Mouse (Mus musculus) forebrain, postnatal 0 days (tissue): ENCODE data around the gene Ovca2. TPM values are rescaled to one million over a fixed set of nuclear protein-coding genes. Genes with fewer than 3 reads are reported as not detected.

ENCODE experiments used
- ATAC-seq: fragments of 200-750 bp; cut with Nextera tagmentation; 2 replicates; pipeline ENCODE4 v1.8.0; 2017; ENCODE audit warnings: mild to moderate bottlenecking, moderate library complexity
- DNase-seq: peaks from one replicate; pipeline ENCODE4 v3.0.0-alpha.2; 2015
- H3K27ac ChIP-seq: fragments of 300-500 bp; sonication (generic); 2 replicates; pipeline ENCODE4 v1.5.1; 2014; ENCODE audit warnings: low read depth, mild to moderate bottlenecking, antibody characterized with exemption, low read length, moderate library complexity, mixed read lengths
- H3K27me3 ChIP-seq: fragments of 300-500 bp; sonication (generic); 2 replicates; pipeline ENCODE4 v1.6.1; 2014; ENCODE audit warnings: mild to moderate bottlenecking, low read length, mixed read lengths; ENCODE audit not compliant: insufficient read depth
- H3K36me3 ChIP-seq: fragments of 300-500 bp; sonication (generic); 2 replicates; pipeline ENCODE4 v1.6.1; 2014; ENCODE audit warnings: mild to moderate bottlenecking, moderate library complexity; ENCODE audit not compliant: insufficient read depth
- H3K4me1 ChIP-seq: fragments of 300-500 bp; sonication (generic); 2 replicates; pipeline ENCODE4 v1.6.1; 2014; ENCODE audit warnings: antibody characterized with exemption; ENCODE audit not compliant: insufficient read depth
- H3K4me2 ChIP-seq: fragments of 300-500 bp; sonication (generic); 2 replicates; pipeline ENCODE4 v1.6.1; 2014; ENCODE audit warnings: low read depth, mild to moderate bottlenecking, moderate library complexity
- H3K4me3 ChIP-seq: fragments of 300-500 bp; sonication (generic); 2 replicates; pipeline ENCODE4 v1.5.1; 2014; ENCODE audit warnings: low read depth, low read length, mixed read lengths
- H3K9ac ChIP-seq: fragments of 300-500 bp; sonication (generic); 2 replicates; pipeline ENCODE4 v1.6.1; 2014; ENCODE audit warnings: mild to moderate bottlenecking
- H3K9me3 ChIP-seq: fragments of 300-500 bp; sonication (generic); 2 replicates; pipeline ENCODE4 v1.6.1; 2016; ENCODE audit warnings: low read length
- CTCF ChIP-seq: sonication (generic); IDR thresholded peaks from 2 replicates; pipeline ENCODE4 v1.5.1; 2016; ENCODE audit warnings: antibody characterized with exemption, control low read depth, low read depth
- WGBS: fragments of 180-500 bp; shearing (Covaris S2); extraction: QIAGEN DNeasy Blood & Tissue Kit; methylation state at CpG from one replicate; pipeline ENCODE4 v1.1.7; 2014; 5-methylcytosine and 5-hydroxymethylcytosine counted together
- polyA plus RNA-seq: library from polyadenylated mRNA; unstranded; fragments of >200 nt; fragmentation: Nextera tagmentation; extraction: Ambion mirVana; gene quantifications from 2 replicates; pipeline ENCODE4 v1.2.1, GENCODE M21; 2015
- total RNA-seq: library from RNA; depleted of rRNA; stranded (reverse); fragments of >200 nt; gene quantifications from 2 replicates; pipeline ENCODE4 v1.2.3, GENCODE M21; 2014

Gene Ovca2
- total and polyA plus RNA-seq, 2 experiments from 2014 or later, result 11.5 to 19.6 TPM

- Histone ChIP-seq H3K9me3 (no peaks in the 10 kb centered on the region), H3K4me3 (no peak overlapping the region), H3K9ac (no peak overlapping the region), H3K36me3 (peaks cover 27% of the 10 kb centered on the region), H3K4me2 (no peak overlapping the region), H3K27ac (no peak overlapping the region), H3K4me1 (no peaks in the 10 kb centered on the region), H3K27me3 (no peaks in the 10 kb centered on the region)
- WGBS, result 85% methylated on average over 2 of the region's 2 CpGs
- DNase-seq (no peak), ATAC-seq (no peak)
- no peak for TF ChIP-seq CTCF
Measured at GRCm38 (mm10) chr11:75145841-75146240, 32.8 kb downstream of the Ovca2 start.

- 94% methylated on average over 4 of the region's 4 CpGs for WGBS
- no peak for TF ChIP-seq CTCF
- Histone ChIP-seq H3K27me3 (no peaks in the 10 kb centered on the region), H3K9me3 (no peaks in the 10 kb centered on the region), H3K36me3 (peaks cover 28% of the 10 kb centered on the region), H3K9ac (no peak overlapping the region), H3K27ac (no peak overlapping the region), H3K4me2 (no peak overlapping the region), H3K4me3 (no peak overlapping the region), H3K4me1 (no peaks in the 10 kb centered on the region)
- DNase-seq (no peak), ATAC-seq (no peak)
Measured at GRCm38 (mm10) chr11:75142749-75143148, 35.9 kb downstream of the Ovca2 start.

DNA sequence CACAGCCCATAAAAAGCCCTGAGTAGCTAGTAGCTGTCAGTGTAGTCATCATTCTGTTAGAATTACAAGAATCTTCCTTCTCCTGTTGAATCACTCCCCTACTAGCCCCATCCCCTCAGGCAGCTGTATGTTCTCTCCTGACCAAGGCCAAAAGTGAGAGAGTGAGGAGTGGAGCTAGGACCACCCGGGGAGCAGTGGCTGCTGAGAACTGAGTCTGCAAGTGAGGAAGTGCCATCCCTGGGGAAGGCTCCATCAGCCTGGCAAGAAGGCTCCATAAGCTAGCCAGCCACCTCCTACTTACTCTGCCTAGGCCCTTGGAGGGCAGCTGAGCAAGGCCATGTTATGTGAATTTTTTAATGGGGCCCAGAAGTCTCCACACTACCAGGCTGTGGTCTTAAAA lies 36.7 kb downstream of the Ovca2 start:
- no peak for TF ChIP-seq CTCF
- no peaks in the 10 kb centered on the region for H3K27me3 ChIP-seq
- H3K4me2 ChIP-seq, result no peak overlapping the region
- no peak overlapping the region for H3K9ac ChIP-seq
- no peaks in the 10 kb centered on the region for H3K4me1 ChIP-seq
- DNase-seq (no peak), ATAC-seq (no peak)
- no peak overlapping the region for H3K4me3 ChIP-seq
- peaks cover 27% of the 10 kb centered on the region for H3K36me3 ChIP-seq
- no peaks in the 10 kb centered on the region for H3K9me3 ChIP-seq
- 78% methylated on average over 1 of the region's 1 CpGs for WGBS
- H3K27ac ChIP-seq, result no peak overlapping the region

GRCm38 (mm10) chr11:75141038-75141437 lies 37.6 kb downstream of the Ovca2 start:
- no peak for DNase-seq
- Histone ChIP-seq H3K4me3 (no peak overlapping the region), H3K9ac (no peak overlapping the region), H3K36me3 (peaks cover 27% of the 10 kb centered on the region), H3K4me2 (no peak overlapping the region), H3K27me3 (no peaks in the 10 kb centered on the region), H3K4me1 (no peaks in the 10 kb centered on the region), H3K9me3 (no peaks in the 10 kb centered on the region), H3K27ac (no peak overlapping the region)
- ATAC-seq, result no peak
- TF ChIP-seq CTCF, result no peak
- WGBS, result 83% methylated on average over 3 of the region's 3 CpGs

DNA sequence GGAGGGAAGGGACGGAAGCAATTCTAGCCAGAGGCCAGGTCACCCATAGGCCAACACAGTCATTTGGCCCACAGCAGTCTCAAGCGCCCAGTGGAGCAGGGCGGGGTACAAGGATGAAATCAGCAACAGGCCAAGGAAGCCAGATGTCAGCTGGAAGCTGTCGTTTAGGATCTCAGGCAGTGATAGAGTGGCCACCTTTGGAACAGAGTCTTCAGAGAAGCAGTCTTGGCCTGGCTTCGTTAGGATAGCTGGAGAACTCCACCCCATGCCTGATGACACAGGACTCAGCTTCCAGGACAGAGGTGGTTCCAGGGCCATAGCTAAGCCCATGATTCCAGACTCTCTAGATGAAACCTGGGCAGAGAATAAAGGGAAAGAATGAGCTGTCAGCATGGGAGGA lies 38.2 kb downstream of the Ovca2 start:
- TF ChIP-seq CTCF, result no peak
- no peak overlapping the region for H3K9ac ChIP-seq
- H3K9me3 ChIP-seq, result no peaks in the 10 kb centered on the region
- no peak overlapping the region for H3K4me2 ChIP-seq
- H3K4me1 ChIP-seq, result no peaks in the 10 kb centered on the region
- no peak overlapping the region for H3K27ac ChIP-seq
- ATAC-seq (no peak), DNase-seq (no peak)
- WGBS, result 89% methylated on average over 5 of the region's 5 CpGs
- no peak overlapping the region for H3K4me3 ChIP-seq
- peaks cover 27% of the 10 kb centered on the region for H3K36me3 ChIP-seq
- no peaks in the 10 kb centered on the region for H3K27me3 ChIP-seq

- no peaks in the 10 kb centered on the region for H3K4me1 ChIP-seq
- no peak overlapping the region for H3K27ac ChIP-seq
- ATAC-seq (no peak), DNase-seq (no peak)
- WGBS, result 70% methylated on average over 11 of the region's 11 CpGs
- H3K9ac ChIP-seq, result no peak overlapping the region
- H3K36me3 ChIP-seq, result peaks cover 20% of the 10 kb centered on the region
- no peaks in the 10 kb centered on the region for H3K27me3 ChIP-seq
- H3K4me3 ChIP-seq, result no peak overlapping the region
- TF ChIP-seq CTCF, result no peak
- H3K9me3 ChIP-seq, result no peaks in the 10 kb centered on the region
- no peak overlapping the region for H3K4me2 ChIP-seq
Measured at GRCm38 (mm10) chr11:75139122-75139963, 39.3 kb downstream of the Ovca2 start.

- no peak for TF ChIP-seq CTCF
- Histone ChIP-seq H3K4me2 (no peak overlapping the region), H3K27ac (no peak overlapping the region), H3K27me3 (no peaks in the 10 kb centered on the region), H3K4me3 (no peak overlapping the region), H3K4me1 (peaks cover 6% of the 10 kb centered on the region; the same call in 1 of the 2 replicates), H3K36me3 (peaks cover 3% of the 10 kb centered on the region; the same call in 1 of the 2 replicates), H3K9me3 (no peaks in the 10 kb centered on the region), H3K9ac (no peak overlapping the region)
- DNase-seq (no peak), ATAC-seq (no peak)
- WGBS, result 72% methylated on average over 5 of the region's 5 CpGs
Measured at GRCm38 (mm10) chr11:75136666-75137398, 41.8 kb downstream of the Ovca2 start.
